ENCODE assay signal across 8 mouse cellular contexts in the genomic region with DNA sequence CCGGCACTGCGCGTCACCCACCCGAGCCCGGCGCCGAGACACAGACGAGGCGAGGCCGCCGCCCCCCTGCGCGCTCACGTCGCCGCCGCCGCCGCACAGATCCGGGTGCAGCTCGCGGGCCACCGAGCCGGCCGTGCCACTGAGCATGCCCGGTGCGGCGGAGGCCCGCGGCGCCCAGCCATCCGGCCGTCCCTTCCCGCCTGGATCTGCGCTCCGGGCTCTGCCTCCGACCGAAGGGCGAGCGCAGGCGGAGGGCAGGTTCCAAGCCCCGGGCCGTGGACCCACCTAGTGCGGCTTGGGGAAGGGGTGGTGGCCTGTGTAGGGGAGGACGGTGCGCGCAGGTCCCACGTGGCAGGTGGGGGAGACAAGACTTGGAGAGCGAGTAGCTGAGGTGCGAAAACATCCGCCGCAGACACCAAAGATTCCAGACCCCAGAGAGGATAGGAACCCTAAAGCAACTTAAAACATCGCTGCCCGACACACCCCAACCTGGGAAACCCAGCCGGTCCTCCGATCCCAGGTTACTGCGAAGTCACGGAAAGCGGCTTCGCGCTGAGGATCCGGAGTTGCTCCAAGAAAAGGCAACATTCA. TPM values are rescaled to one million over a fixed set of nuclear protein-coding genes. Genes with fewer than 3 reads are reported as not detected.
DNase-seq lines count a peak whose midpoint lies in the region; ATAC-seq and TF ChIP-seq lines count a peak whose summit lies in the region.

TSS of gene Scamp1 (minus strand) at position 577 of the 591 bp plus-strand sequence.

- no peaks in the 10 kb centered on the region for H3K27me3 ChIP-seq in hindbrain, embryonic 16.5 days (replicated peaks; ENCODE audit: control insufficient read depth, insufficient read depth, low read length)

- peak within 1 kb of the TSS; percentile 95 for H3K27ac ChIP-seq in gastrocnemius, adult 2 months
- H3K27ac ChIP-seq in hindbrain, embryonic 16.5 days (ENCODE audit: low read depth, low read length): peak within 1 kb of the TSS; percentile 91

- H3K4me2 ChIP-seq in hindbrain, embryonic 16.5 days (ENCODE audit: low read length): peak within 1 kb of the TSS; percentile 90

- TF ChIP-seq CTCF in gastrocnemius, adult 2 months (IDR thresholded peaks at IDR 0.05): no peak

- intact Hi-C loops in gastrocnemius, adult 2 months (cut with DNase I): loop anchor here (1.0 kb wide), 1 partner anchor 73 kb away; the partner anchor contains the start of gene Ap3b1

- WGBS in hindbrain, embryonic 16.5 days: under 1% methylated on average over 46 of the region's 62 CpGs

- peak; percentile 92 for DNase-seq in ZHBTc4 (ENCODE audit: low read depth, low spot score)
- peak; percentile 95 for DNase-seq in gastrocnemius, adult 2 months
- DNase-seq in left cerebral cortex, adult 11 months (ENCODE audit: low spot score): peak; percentile 87
- DNase-seq in lung, postnatal 36 days: peak; percentile 91
- DNase-seq in retina, postnatal 1 day: peak; percentile 93
- peak; percentile 92 for DNase-seq in thymus, postnatal 4 days

- peaks cover 22% of the 10 kb centered on the region for H3K4me1 ChIP-seq in hindbrain, embryonic 16.5 days (ENCODE audit: control insufficient read depth, insufficient read depth, low read depth, low read length)

- H3K9me3 ChIP-seq in hindbrain, embryonic 16.5 days (ENCODE audit: control insufficient read depth, low read length): no peaks in the 10 kb centered on the region

- peak within 1 kb of the TSS; percentile 99 for H3K4me3 ChIP-seq in gastrocnemius, adult 2 months
- peak within 1 kb of the TSS; percentile 100 for H3K4me3 ChIP-seq in hindbrain, embryonic 16.5 days (ENCODE audit: low read length)

- H3K36me3 ChIP-seq in hindbrain, embryonic 16.5 days (ENCODE audit: control insufficient read depth, insufficient read depth, low read length): no peaks in the 10 kb centered on the region

- peak within 1 kb of the TSS; percentile 99 for H3K9ac ChIP-seq in hindbrain, embryonic 16.5 days (ENCODE audit: low read depth, low read length)

- peak; percentile 82 for ATAC-seq in common myeloid progenitor, adult 5-6 weeks (replicated peaks; ENCODE audit: low read depth, poor library complexity, severe bottlenecking)
- peak; percentile 98 for ATAC-seq in hindbrain, embryonic 16.5 days

RNA-seq across cellular contexts. Expression of gene Scamp1, which starts in this region (rescaled TPM):
- 8.9 and 12.9 TPM in 2 replicates for total RNA-seq in common myeloid progenitor, adult 5-6 weeks (2017)
- 10 to 100 TPM; 16.6 to 20.3 TPM for total RNA-seq in gastrocnemius, adult 2 months (2021)
- polyA plus RNA-seq in hindbrain, embryonic 16.5 days (2015; fragmentation: Nextera tagmentation; extraction: Ambion mirVana): 176 and 178 TPM in 2 replicates

Comparison
In these comparisons a context has a peak if more than half of its experiments do, and no peak if none do; other contexts are left out.
1. Peak in every context shown above with its lines: DNase-seq, ATAC-seq, H3K4me3 ChIP-seq and H3K27ac ChIP-seq.